In the genomic region with DNA sequence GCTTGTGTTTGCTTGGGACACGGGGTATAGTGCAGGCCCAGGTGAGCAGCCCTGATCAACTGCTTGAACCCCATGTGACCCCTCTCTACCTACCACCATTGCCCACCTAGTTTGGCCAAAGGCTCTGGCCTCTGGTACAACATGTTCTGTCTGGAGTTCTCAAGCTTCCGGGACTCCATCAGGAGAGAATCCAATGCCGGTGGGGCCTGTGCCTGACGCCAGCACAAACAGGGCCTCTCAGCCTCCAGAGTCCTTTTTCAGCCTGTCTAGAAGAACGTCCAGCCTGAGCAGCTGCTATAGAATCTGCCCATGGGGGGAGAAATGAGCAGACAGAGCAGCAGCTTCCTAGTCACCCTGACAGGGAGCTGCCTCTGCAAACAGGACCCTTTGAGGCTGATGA, we compare ENCODE assay signal across 17 mouse cellular contexts. TPM values are rescaled to one million over a fixed set of nuclear protein-coding genes. Genes with fewer than 3 reads are reported as not detected.
DNase-seq lines count a peak whose midpoint lies in the region; ATAC-seq and TF ChIP-seq lines count a peak whose summit lies in the region.
"Had no signal": no experiment of that assay in that cellular context is flagged by ENCODE, and none has a peak within 500 bp of the region (broad histone marks: within the 10 kb centered on the region; RNA-seq: fewer than 3 reads in every experiment).

No protein-coding gene starts in this region.

- peak; percentile 55 for DNase-seq in gastrocnemius, postnatal 25 days
- DNase-seq in gastrocnemius, postnatal 10 days: no peak
- DNase-seq in midbrain, embryonic 10.5 days (ENCODE audit: low spot score): no peak
- no peak for DNase-seq in limb, embryonic 10.5 days (ENCODE audit: low spot score)
- no peak for DNase-seq in lung, adult 2 months
- DNase-seq in ovary, adult 18-20 months (ENCODE audit: low spot score): no peak
- DNase-seq: adrenal gland, postnatal 25 days; cerebellum, adult 18-20 months; cerebellum, postnatal 36 days; liver, postnatal 0 days; lung, postnatal 36 days; thymus, adult 18-20 months had no signal

- no peak for TF ChIP-seq CTCF in lung, adult 2 months (IDR thresholded peaks at IDR 0.05; ENCODE audit: insufficient read depth, low read length)

- TF ChIP-seq POLR2A in lung, adult 2 months (IDR thresholded peaks at IDR 0.05; ENCODE audit: borderline replicate concordance, extremely low read depth, low read depth, low read length): no peak

- H3K27ac ChIP-seq in midbrain, embryonic 10.5 days (replicated peaks): peak overlapping the region; percentile 72
- H3K27ac ChIP-seq in midbrain, embryonic 15.5 days: no peak overlapping the region
- peak overlapping the region; percentile 64; the same call in 1 of the 2 replicates for H3K27ac ChIP-seq in limb, embryonic 10.5 days
- H3K27ac ChIP-seq: forebrain, embryonic 13.5 days; kidney, embryonic 15.5 days had no signal

- peaks cover 29% of the 10 kb centered on the region for H3K4me1 ChIP-seq in midbrain, embryonic 10.5 days
- no peaks in the 10 kb centered on the region for H3K4me1 ChIP-seq in midbrain, embryonic 15.5 days
- peaks cover 36% of the 10 kb centered on the region for H3K4me1 ChIP-seq in limb, embryonic 10.5 days
- H3K4me1 ChIP-seq in lung, adult 2 months (ENCODE audit: control insufficient read depth, insufficient read depth, low read length): no peaks in the 10 kb centered on the region
- H3K4me1 ChIP-seq: forebrain, embryonic 13.5 days had no signal

- 73% methylated on average over 5 of the region's 5 CpGs for WGBS in midbrain, embryonic 10.5 days
- 62% methylated on average over 5 of the region's 5 CpGs for WGBS in midbrain, embryonic 15.5 days
- 83% methylated on average over 5 of the region's 5 CpGs for WGBS in limb, embryonic 10.5 days
- WGBS in lung, adult 2 months: 82% methylated on average over 5 of the region's 5 CpGs

- H3K4me2 ChIP-seq in midbrain, embryonic 15.5 days: no peak overlapping the region
- H3K4me2 ChIP-seq: forebrain, embryonic 13.5 days; kidney, embryonic 15.5 days had no signal

- no peaks in the 10 kb centered on the region for H3K36me3 ChIP-seq in midbrain, embryonic 10.5 days
- H3K36me3 ChIP-seq in midbrain, embryonic 15.5 days (replicated peaks): no peaks in the 10 kb centered on the region
- H3K36me3 ChIP-seq in limb, embryonic 10.5 days: no peaks in the 10 kb centered on the region
- H3K36me3 ChIP-seq: kidney, embryonic 15.5 days had no signal

- no peak overlapping the region for H3K4me3 ChIP-seq in midbrain, embryonic 10.5 days
- H3K4me3 ChIP-seq in midbrain, embryonic 15.5 days: no peak overlapping the region
- no peak overlapping the region for H3K4me3 ChIP-seq in limb, embryonic 10.5 days
- no peak overlapping the region for H3K4me3 ChIP-seq in lung, adult 2 months (replicated peaks; ENCODE audit: extremely low read depth, low read depth, low read length)
- H3K4me3 ChIP-seq: forebrain, embryonic 13.5 days; kidney, embryonic 15.5 days had no signal

- H3K27me3 ChIP-seq in midbrain, embryonic 10.5 days (ENCODE audit: low read depth, poor library complexity, severe bottlenecking): peaks cover 30% of the 10 kb centered on the region
- H3K27me3 ChIP-seq in midbrain, embryonic 15.5 days (replicated peaks): no peaks in the 10 kb centered on the region
- no peaks in the 10 kb centered on the region for H3K27me3 ChIP-seq in limb, embryonic 10.5 days (ENCODE audit: low read depth, poor library complexity, severe bottlenecking)
- H3K27me3 ChIP-seq: kidney, embryonic 15.5 days had no signal

- ATAC-seq in midbrain, embryonic 15.5 days (replicated peaks): no peak
- ATAC-seq: forebrain, embryonic 13.5 days; liver, postnatal 0 days had no signal

- H3K9ac ChIP-seq in midbrain, embryonic 15.5 days: no peak overlapping the region
- H3K9ac ChIP-seq: forebrain, embryonic 13.5 days; kidney, embryonic 15.5 days; liver, postnatal 0 days had no signal

- no peaks in the 10 kb centered on the region for H3K9me3 ChIP-seq in midbrain, embryonic 10.5 days (replicated peaks)
- no peaks in the 10 kb centered on the region for H3K9me3 ChIP-seq in midbrain, embryonic 15.5 days
- H3K9me3 ChIP-seq in limb, embryonic 10.5 days (replicated peaks): no peaks in the 10 kb centered on the region
- H3K9me3 ChIP-seq: forebrain, embryonic 13.5 days; kidney, embryonic 15.5 days had no signal

RNA-seq across cellular contexts. Expression of a gene that starts 43.0 kb away (rescaled TPM):
- 100 to 1,000 TPM in 1 of 2 experiments, 10 to 100 TPM in 1; 95.8 to 152 TPM for total RNA-seq in gastrocnemius, postnatal 25 days (2021)
- total RNA-seq in gastrocnemius, postnatal 10 days (2021): 100 to 1,000 TPM; 954 to 996 TPM
- polyA plus RNA-seq in midbrain, embryonic 10.5 days (2016; fragmentation: Nextera tagmentation; extraction: Ambion mirVana): 329 and 443 TPM in 2 replicates
- 288 and 345 TPM in 2 replicates for polyA plus RNA-seq in midbrain, embryonic 15.5 days (2015; fragmentation: Nextera tagmentation; extraction: Ambion mirVana)
- polyA plus RNA-seq in limb, embryonic 10.5 days (2016; fragmentation: Nextera tagmentation; extraction: Ambion mirVana): 317 and 593 TPM in 2 replicates
- polyA plus RNA-seq in lung, adult 2 months (2012; rRNA removed): 31.6 and 34.5 TPM in 2 replicates
- total RNA-seq: CH12.LX had no signal

RNA-seq across cellular contexts. Expression of a gene that starts 55.7 kb away (rescaled TPM):
- total RNA-seq in gastrocnemius, postnatal 25 days (2021): under 1 TPM in 1 of 2 experiments, not detected in 1; 0.29 TPM
- under 1 TPM; 0.35 to 0.54 TPM for total RNA-seq in gastrocnemius, postnatal 10 days (2021)
- 0.17 and 0.20 TPM in 2 replicates for polyA plus RNA-seq in midbrain, embryonic 10.5 days (2016; fragmentation: Nextera tagmentation; extraction: Ambion mirVana)
- 0.97 and 1.0 TPM in 2 replicates for polyA plus RNA-seq in midbrain, embryonic 15.5 days (2015; fragmentation: Nextera tagmentation; extraction: Ambion mirVana)
- 0.25 and 0.53 TPM in 2 replicates for polyA plus RNA-seq in limb, embryonic 10.5 days (2016; fragmentation: Nextera tagmentation; extraction: Ambion mirVana)
- polyA plus RNA-seq in lung, adult 2 months (2012; rRNA removed): 27.2 and 29.1 TPM in 2 replicates
- total RNA-seq: monocyte, adult 5-6 weeks had no signal

Comparison
In these comparisons a context has a peak if more than half of its experiments do, and no peak if none do; other contexts are left out.
1. RNA of a gene that starts 55.7 kb away (polyA plus RNA-seq): 27.2 to 29.1 TPM in lung, adult 2 months; 0.97 to 1.0 TPM in midbrain, embryonic 15.5 days, 0.25 to 0.53 TPM in limb, embryonic 10.5 days and 0.17 to 0.20 TPM in midbrain, embryonic 10.5 days; every median in the first group is over 10 times any median in the second.